Mouse (Mus musculus) heart, embryonic 13.5 days (tissue): ENCODE data around the gene Olfr1392. TPM values are rescaled to one million over a fixed set of nuclear protein-coding genes. Genes with fewer than 3 reads are reported as not detected.

Experiments
- ATAC-seq: fragments of 200-750 bp; cut with Nextera tagmentation; 2 replicates; pipeline ENCODE4 v1.8.0; 2017; ENCODE audit warnings: moderate TSS enrichment; ENCODE audit not compliant: insufficient number of reproducible peaks, low FRiP score, low TSS enrichment; ENCODE audit errors: extremely low read depth
- H3K27ac ChIP-seq: fragments of 300-500 bp; sonication (generic); replicated peaks from 2 replicates; pipeline ENCODE4 v1.5.1; 2015; ENCODE audit warnings: moderate library complexity, mild to moderate bottlenecking, inconsistent platforms
- H3K27me3 ChIP-seq: fragments of 300-500 bp; sonication (generic); replicated peaks from 2 replicates; pipeline ENCODE4 v1.6.1; 2015; ENCODE audit warnings: mild to moderate bottlenecking, inconsistent platforms
- H3K36me3 ChIP-seq: fragments of 300-500 bp; sonication (generic); 2 replicates; pipeline ENCODE4 v1.6.1; 2015; ENCODE audit warnings: mild to moderate bottlenecking, inconsistent platforms
- H3K4me1 ChIP-seq: fragments of 300-500 bp; sonication (generic); 2 replicates; pipeline ENCODE4 v1.6.1; 2015; ENCODE audit warnings: inconsistent platforms
- H3K4me2 ChIP-seq: fragments of 300-500 bp; sonication (generic); 2 replicates; pipeline ENCODE4 v1.6.1; 2015; ENCODE audit warnings: inconsistent platforms, mild to moderate bottlenecking, moderate library complexity
- H3K4me3 ChIP-seq: fragments of 300-500 bp; sonication (generic); 2 replicates; pipeline ENCODE4 v1.5.1; 2015; ENCODE audit warnings: moderate library complexity, mild to moderate bottlenecking, inconsistent platforms
- H3K9ac ChIP-seq: fragments of 300-500 bp; sonication (generic); 2 replicates; pipeline ENCODE4 v1.6.1; 2015; ENCODE audit warnings: inconsistent platforms, mild to moderate bottlenecking, moderate library complexity
- H3K9me3 ChIP-seq: fragments of 300-500 bp; sonication (generic); 2 replicates; pipeline ENCODE4 v1.6.1; 2016; ENCODE audit warnings: inconsistent platforms
- WGBS: fragments of 180-500 bp; shearing (Covaris S2); methylation state at CpG from one replicate; pipeline ENCODE4 v1.1.7; 2015; ENCODE audit warnings: mixed read lengths; 5-methylcytosine and 5-hydroxymethylcytosine counted together
- polyA plus RNA-seq: library from polyadenylated mRNA; unstranded; fragments of >200 nt; fragmentation: Nextera tagmentation; extraction: Ambion mirVana; gene quantifications from 2 replicates; pipeline ENCODE4 v1.2.1, GENCODE M21; 2015

Olfr1392 gene
- polyA plus RNA-seq, 1 experiment from 2014 or later, result not detected

DNA sequence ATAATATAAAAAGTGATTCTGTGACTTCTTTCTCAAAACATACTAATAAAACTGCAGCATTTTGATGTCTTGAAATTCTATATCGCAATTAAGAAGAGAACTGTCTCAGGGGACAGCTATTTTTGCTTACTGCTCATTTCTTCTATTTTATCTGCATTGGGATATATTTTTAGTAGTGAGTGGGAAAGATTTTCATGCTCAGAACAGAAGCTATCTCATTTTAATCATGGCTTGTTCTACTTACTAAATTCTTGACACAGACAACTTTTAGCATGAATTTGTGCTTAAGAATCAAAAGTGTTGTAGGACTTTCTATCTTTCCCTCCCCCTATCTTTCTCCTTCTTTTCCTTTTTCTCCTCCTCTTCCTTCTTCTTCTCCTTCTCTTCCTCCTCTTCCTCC lies 44.6 kb downstream of the Olfr1392 start:
- Histone ChIP-seq H3K27ac (no peak overlapping the region), H3K4me1 (no peaks in the 10 kb centered on the region), H3K4me2 (no peak overlapping the region), H3K36me3 (no peaks in the 10 kb centered on the region), H3K27me3 (no peaks in the 10 kb centered on the region), H3K9ac (no peak overlapping the region), H3K9me3 (no peaks in the 10 kb centered on the region), H3K4me3 (no peak overlapping the region)
- 62% methylated on average over 1 of the region's 1 CpGs for whole genome bisulfite sequencing
- ATAC-seq, result no peak

DNA sequence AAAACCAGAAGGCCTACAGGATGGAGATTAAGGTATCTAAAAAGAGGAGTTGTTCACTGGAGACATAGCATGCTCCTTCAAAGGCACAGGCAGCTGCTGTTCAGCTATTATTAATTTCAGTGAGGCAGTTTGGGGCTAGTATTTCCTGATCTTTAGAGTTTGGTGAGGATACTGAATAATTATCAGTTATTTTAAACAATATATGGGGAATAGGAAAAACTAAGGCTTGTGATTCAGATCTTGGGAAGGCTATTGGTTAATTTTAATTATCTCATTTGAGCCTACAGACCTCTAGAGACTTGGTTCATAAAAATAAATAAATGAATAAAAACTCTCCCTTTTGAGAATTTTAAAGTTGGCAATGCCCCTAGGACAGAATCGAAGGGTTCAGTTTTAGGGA lies 49.8 kb downstream of the Olfr1392 start, which contains the start of gene Olfr1390:
Olfr1390 (plus strand) TSS at position 301 of the 400 bp plus-strand sequence.
- no peak within 1 kb of the TSS for H3K27ac ChIP-seq
- no peaks in the 10 kb centered on the region for H3K4me1 ChIP-seq
- ATAC-seq, result no peak
- H3K4me2 ChIP-seq, result no peak within 1 kb of the TSS
- no peaks in the 10 kb centered on the region for H3K36me3 ChIP-seq
- H3K9me3 ChIP-seq, result no peaks in the 10 kb centered on the region
- no peak within 1 kb of the TSS for H3K9ac ChIP-seq
- no peaks in the 10 kb centered on the region for H3K27me3 ChIP-seq
- no peak within 1 kb of the TSS for H3K4me3 ChIP-seq
- WGBS, result 71% methylated on average over 1 of the region's 1 CpGs

DNA sequence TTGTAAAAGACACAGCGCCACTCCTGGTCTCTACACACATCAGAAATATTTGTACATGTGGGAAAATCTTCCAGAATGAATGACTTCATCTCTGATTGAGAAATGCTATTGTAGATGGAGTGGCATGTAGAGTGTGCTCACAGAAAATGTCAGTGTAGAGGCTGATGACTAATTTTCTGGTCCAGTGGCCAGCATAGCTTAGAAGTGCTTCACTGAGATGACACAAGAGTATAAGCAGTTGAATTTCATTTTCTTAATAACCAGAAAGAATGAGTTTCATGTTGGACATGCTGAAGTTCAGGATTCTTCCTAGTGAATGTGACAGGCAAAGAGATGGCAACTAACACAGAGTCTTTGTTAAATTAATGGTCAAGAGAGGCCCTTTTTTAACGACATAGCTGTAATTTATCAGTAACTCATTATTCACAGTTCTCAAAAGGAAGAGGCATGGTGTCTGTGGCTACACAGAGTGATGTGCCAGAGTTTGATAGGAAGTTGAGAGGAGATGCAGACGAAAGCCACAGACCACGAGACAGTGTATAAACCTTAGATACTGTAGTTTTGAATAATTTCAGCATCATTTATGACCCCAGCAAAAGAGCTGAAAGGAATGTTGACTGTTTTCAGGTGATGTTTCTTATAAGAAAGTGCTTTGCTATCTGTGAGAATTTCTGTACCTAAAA lies 52.2 kb downstream of the Olfr1392 start:
- Histone ChIP-seq H3K9ac (no peak overlapping the region), H3K4me2 (no peak overlapping the region), H3K4me1 (no peaks in the 10 kb centered on the region), H3K27me3 (no peaks in the 10 kb centered on the region), H3K4me3 (no peak overlapping the region), H3K27ac (no peak overlapping the region), H3K9me3 (no peaks in the 10 kb centered on the region), H3K36me3 (no peaks in the 10 kb centered on the region)
- WGBS, result 59% methylated on average over 4 of the region's 4 CpGs
- no peak for ATAC-seq

Other genes with a start within 250 kb of the Olfr1392 start
- gene 9930111J21Rik2, start 234.0 kb upstream of the Olfr1392 start, polyA plus RNA-seq, result 0.13 and 0.78 TPM in 2 replicates
- 0.11 and 0.27 TPM in 2 replicates for gene Tgtp2, start 221.1 kb upstream of the Olfr1392 start, polyA plus RNA-seq
- 1.3 and 1.4 TPM in 2 replicates for gene Ifi47, start 208.7 kb upstream of the Olfr1392 start, polyA plus RNA-seq
- not detected in 2 replicates for gene Olfr1396, start 170.4 kb upstream of the Olfr1392 start, polyA plus RNA-seq
- not detected in 2 replicates for gene Olfr1395, start 143.0 kb upstream of the Olfr1392 start, polyA plus RNA-seq
- gene Olfr1394, start 130.9 kb upstream of the Olfr1392 start, polyA plus RNA-seq, result not detected in 2 replicates
- gene Btnl9, start 98.1 kb upstream of the Olfr1392 start, polyA plus RNA-seq, result 2.8 and 3.0 TPM in 2 replicates
- gene Zfp62, start 82.0 kb upstream of the Olfr1392 start, polyA plus RNA-seq, result 24.9 and 26.3 TPM in 2 replicates
- 44.2 and 44.9 TPM in 2 replicates for gene Mgat1, start 41.1 kb upstream of the Olfr1392 start, polyA plus RNA-seq
- 0.16 TPM in 1 of 2 replicates, not detected in the other for gene Olfr1393, start 7.0 kb upstream of the Olfr1392 start, polyA plus RNA-seq
- gene Olfr10, start 19.5 kb downstream of the Olfr1392 start, polyA plus RNA-seq, result not detected in 2 replicates
- gene Olfr1391, start 37.5 kb downstream of the Olfr1392 start, polyA plus RNA-seq, result not detected in 2 replicates
- gene Olfr1390, start 49.9 kb downstream of the Olfr1392 start, polyA plus RNA-seq, result not detected in 2 replicates
- gene Olfr1389, start 137.8 kb downstream of the Olfr1392 start, polyA plus RNA-seq, result not detected in 2 replicates
- gene Olfr1388, start 151.3 kb downstream of the Olfr1392 start, polyA plus RNA-seq, result not detected in 2 replicates
- gene Olfr1387, start 170.1 kb downstream of the Olfr1392 start, polyA plus RNA-seq, result not detected in 2 replicates
- gene Olfr1386, start 179.8 kb downstream of the Olfr1392 start, polyA plus RNA-seq, result not detected in 2 replicates
- not detected in 2 replicates for gene Olfr1385, start 203.8 kb downstream of the Olfr1392 start, polyA plus RNA-seq
- not detected in 2 replicates for gene Olfr1384, start 221.4 kb downstream of the Olfr1392 start, polyA plus RNA-seq
- not detected in 2 replicates for gene Olfr1383, start 234.4 kb downstream of the Olfr1392 start, polyA plus RNA-seq
- gene Olfr1382, start 243.0 kb downstream of the Olfr1392 start, polyA plus RNA-seq, result not detected in 2 replicates